Mouse (Mus musculus): ENCODE data around the gene Samd1. TPM values are rescaled to one million over a fixed set of nuclear protein-coding genes. Genes with fewer than 3 reads are reported as not detected.
"Not testable (repeated sequence)": the region's sequence is repeated elsewhere in the genome, so short reads cannot be mapped to it uniquely, and the experiment has no call there.

The Samd1 gene
- total RNA-seq, 2 experiments from 2014 or later: 27.3 to 33.1 TPM

DNA sequence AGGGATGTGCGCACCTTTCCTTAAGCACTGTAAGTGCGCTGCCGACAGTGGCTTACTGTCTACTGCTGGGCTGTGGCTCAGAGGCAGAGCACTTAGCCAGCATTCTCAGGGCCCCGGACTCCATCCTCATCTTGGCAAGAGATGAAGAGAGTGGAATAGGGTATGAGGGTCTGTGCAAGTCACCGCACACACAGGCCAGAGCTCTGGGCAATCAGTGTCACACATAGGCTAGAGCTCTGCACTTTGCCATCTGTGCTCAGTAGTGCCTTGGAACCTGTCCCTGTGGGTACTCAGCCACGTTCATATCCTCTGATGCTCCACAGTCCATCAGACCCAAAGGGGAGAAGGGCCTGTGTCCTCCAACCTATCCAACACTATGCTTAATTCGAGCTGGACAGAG lies 15.9 kb upstream of the Samd1 start:
- intact Hi-C loops (cut with DNase I): no loop called here
- no peak for DNase-seq

DNA sequence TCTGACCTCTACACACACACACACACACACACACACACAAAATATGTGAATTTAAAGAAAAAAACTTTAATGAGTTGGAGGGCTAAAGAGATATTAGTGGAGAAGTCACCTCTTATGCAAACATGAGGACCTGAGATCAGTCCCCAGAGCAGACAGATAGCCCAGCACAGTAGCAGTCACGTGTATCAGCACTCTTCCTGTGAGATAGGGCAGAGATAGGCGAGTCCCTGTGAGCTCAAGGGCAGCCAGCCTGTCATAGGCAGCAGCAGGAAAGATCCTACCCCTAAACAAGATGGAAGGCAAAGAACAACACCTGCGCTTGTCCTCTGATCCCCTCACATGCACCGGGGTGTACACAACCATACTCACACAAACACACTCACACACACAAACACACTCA lies 15.0 kb upstream of the Samd1 start:
- no peak for DNase-seq

DNA sequence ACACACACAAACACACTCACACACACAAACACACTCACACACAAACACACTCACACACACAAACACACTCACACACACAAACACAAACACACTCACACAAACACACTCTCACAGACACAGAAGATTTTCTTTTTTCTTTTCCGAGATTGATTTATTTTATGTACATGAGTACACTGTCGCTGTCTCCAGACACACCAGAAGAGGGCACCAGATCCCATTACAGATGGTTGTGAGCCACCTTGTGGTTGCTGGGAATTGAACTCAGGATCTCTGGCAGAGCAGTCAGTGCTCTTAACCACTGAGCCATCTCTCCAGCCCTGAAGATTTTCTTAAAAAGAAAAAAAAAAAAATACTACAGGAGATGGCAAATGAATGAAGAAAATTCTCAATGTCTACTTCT lies 14.2 kb upstream of the Samd1 start:
- DNase-seq; intact Hi-C loops (cut with DNase I): not testable (repeated sequence)

More for the DNA sequence above, 15.0 kb upstream of the Samd1 start:
- intact Hi-C loops (cut with DNase I): no loop called here

DNA sequence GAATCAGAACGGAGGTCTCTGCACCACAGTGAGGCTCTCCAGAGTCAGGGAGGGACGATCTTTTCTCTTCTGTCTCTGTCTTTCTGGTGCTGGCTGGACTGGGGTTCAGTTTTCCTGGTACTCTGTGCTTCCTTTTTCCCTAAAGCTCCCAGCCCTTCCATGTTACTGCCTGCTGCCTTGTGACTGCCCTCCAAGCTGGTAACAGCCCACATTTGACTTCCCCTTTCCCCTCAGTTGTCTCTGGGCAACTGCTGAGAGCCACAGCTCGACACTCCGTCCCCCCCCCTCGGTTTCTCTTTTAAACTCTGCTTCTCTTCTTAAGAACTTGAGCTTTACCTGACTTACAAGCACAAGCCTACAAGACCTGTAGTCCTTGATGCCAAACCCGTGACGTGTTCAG lies 8.2 kb upstream of the Samd1 start:
- intact Hi-C loops (cut with DNase I): no loop called here
- DNase-seq: no peak

DNA sequence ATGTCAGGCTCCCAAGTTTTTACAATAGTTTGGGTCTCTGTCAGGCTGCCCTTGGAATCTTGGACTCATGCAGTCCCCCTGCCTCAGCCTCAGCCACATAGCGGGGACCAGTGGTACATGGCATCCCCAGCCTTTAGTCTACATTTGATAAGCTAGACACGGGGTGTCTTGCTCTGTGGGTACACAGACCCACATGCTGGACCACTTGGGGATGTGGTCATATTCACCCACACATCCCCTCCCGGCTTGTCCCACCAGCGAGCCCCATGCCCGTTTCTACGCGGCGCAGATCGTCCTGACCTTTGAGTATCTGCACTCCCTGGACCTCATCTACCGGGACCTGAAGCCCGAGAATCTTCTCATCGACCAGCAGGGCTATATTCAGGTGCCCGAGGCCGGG lies 7.3 kb upstream of the Samd1 start:
- intact Hi-C loops (cut with DNase I): no loop called here
- DNase-seq: no peak

DNA sequence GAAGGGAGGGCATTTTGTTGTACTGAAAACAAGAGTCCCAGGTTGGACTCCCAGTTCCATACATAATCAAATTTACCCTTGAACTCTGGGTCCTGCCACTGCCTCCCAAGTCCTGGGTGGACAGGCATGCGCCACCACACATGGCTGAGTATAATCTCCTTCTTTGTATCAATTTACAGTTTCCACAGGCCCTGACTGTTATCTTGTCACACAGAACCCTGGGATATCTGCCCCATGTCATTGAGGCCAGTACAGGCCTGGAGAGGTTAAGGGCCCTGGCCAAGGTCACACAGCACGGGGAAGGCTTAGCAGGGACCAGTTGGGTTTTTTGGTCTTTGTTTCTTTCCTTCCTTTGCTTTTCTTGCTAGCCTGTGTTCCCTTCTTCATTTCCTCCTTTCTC lies 5.0 kb upstream of the Samd1 start:
- no peak for DNase-seq
- intact Hi-C loops (cut with DNase I): no loop called here

DNA sequence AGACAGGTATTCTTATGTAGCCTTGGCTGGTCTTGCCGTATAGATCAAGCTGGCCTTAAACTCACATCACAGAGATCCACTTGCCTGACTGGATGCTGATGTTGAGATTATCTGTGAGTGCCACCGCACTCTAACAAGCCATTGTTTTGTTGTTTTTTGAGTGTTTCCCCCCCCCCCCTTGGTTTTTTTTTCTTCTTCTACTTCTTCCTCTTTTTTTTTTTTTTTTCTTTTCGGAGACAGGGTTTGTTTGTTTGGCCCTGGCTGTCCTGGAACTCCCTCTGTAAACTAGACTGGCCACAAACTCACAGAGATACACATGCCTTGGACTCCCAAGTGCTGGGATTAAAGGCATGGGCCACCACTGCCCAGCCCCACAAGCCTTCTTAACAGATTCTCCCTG lies 3.4 kb upstream of the Samd1 start:
- intact Hi-C loops (cut with DNase I): loop anchor here (1.0 kb wide), 1 partner anchor 10 kb away; no protein-coding TSS in a partner anchor
- DNase-seq: no peak

DNA sequence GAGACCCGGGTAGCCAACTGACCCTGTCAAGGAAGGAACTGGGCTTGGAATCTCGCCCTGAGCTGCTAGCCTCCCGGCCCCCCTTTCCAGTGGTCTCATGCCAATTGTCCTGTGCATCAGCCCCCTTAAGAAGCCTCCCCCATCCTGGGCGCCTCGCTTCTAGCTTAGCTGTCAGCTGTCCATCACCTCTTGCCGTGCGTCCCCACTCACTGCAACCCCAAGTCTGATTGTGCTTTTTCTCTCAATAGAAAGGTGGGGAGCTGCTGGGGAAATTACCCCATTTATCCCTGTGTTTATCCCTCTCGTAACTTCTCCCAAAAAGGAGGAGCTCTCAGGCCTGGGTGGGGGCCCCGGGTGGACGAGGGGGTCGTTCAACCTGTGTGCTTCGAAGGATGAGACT lies 1.5 kb upstream of the Samd1 start:
- intact Hi-C loops (cut with DNase I): loop anchor here (5.0 kb wide), 2 partner anchors 39 to 99 kb away; partner anchors contain the start of genes Asf1b and Gm10644
- peak in 1 of 2 experiments; percentile 30 for DNase-seq

DNA sequence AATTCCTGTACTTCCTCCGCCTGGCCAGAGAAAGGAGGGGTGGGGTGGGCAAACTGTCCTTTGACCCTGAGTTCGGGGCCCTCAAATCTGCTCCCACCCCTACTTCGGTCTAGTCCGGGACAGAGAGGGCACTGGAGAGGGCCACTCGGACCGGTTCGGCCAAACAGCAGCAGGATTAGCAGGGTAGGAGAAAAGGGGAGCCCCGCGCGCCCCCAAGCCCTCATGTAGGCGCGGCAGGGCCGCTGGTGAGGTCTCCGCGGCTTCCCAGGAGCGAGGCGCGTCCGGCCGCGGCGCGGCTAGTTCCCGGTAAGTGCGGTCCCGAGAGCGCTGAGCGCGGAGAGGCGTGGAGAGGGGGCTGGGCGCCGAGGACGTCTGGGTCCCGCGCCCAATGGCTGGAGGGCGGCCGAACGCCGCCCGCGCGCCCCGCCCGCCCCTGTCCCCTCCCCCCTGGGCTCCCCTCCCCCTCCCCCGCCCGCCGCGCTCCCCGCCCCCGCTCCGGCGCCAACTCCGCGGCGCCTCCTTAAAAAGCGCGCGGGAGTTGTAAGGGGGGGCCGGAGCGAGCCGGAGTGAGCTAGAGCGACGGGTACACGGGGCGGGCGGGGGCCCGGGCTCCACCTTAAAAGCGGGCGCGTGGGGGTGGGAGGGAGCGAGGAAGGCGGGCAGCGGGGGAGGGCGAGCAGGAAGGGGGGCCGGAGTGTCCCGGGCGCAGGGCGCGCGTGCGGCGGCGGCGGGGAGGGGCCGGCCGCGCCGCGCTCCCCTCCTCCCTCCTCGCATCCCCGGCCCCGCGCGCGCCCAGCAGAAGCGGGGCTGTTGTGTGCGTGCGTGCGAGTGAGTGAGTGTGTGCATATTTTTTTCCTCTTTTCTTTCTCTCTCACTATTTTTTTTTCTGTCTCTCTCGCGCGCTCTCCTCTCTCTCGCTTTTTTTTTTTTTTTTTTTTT lies 636 bp upstream of the Samd1 start:
- peak; percentile 87 to 91 for DNase-seq
- intact Hi-C loops (cut with DNase I): loop anchor here (5.0 kb wide), 2 partner anchors 40 to 100 kb away; partner anchors contain the start of genes Asf1b and Gm10644

DNA sequence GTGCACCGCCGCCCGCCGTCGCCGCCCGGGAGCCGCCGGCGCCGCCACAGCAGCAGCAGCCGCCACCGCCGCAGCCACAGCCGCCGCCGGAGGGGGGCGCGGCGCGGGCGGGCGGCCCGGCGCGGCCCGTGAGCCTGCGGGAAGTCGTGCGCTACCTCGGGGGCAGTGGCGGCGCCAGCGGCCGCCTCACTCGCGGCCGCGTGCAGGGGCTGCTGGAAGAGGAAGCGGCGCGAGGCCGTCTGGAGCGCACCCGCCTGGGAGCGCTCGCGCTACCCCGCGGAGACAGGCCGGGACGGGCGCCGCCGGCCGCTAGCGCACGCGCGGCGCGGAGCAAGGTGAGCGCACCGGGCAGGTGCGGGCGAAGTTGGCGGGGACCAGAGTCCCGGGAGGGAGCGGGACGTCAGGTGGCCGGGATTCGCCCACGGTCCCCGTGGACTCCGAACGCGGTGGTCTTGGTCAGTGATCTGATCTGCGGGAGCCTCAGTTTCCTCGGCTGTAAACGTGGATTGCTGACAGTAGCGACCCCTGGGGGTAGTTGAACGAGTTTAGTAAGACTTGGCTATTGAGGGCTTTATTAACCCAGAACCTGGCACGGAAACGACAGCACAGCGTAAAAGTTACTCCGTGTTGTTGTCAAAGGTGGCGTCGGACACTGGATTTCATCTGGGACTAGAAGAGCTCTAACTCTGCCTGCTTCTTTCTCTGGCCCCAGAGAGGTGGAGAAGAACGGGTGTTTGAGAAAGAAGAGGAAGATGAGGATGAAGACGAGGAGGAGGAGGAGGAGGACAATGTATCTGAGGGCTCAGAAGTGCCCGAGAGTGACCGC lies 972 bp downstream of the Samd1 start:
- intact Hi-C loops (cut with DNase I): loop anchor here (5.0 kb wide), 2 partner anchors 41 to 101 kb away; partner anchors contain the start of genes Asf1b and Gm10644
- peak; percentile 57 to 63 for DNase-seq

DNA sequence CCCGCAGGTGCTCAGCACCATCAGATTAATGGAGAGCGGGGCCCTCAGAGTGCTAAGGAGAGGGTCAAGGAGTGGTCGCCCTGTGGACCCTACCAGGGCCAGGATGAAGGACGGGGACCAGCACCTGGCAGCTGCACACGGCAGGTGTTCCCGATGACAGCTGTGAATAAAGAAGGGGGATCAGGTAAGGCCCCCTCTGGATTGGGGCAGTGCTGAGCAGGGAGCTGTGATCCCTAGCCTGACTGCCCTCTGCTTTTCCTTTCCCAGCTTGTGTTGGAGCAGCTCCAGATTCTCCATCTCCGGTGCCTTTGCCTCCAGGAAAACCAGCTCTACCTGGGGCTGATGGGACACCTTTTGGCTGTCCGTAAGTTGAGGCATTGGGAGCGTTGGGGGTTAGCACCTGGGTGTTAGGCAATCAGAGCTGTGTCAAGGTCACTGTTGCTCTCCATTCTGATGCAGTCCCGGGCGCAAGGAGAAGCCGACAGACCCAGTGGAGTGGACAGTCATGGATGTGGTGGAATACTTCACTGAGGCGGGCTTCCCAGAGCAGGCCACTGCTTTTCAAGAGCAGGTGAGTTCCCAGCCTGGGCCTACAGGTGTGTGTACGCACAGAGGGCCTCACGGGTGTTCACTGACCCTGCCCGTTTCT lies 1.7 kb downstream of the Samd1 start:
- intact Hi-C loops (cut with DNase I): loop anchor here (5.0 kb wide), 2 partner anchors 42 to 102 kb away; partner anchors contain the start of genes Asf1b and Gm10644
- DNase-seq: no peak

DNA sequence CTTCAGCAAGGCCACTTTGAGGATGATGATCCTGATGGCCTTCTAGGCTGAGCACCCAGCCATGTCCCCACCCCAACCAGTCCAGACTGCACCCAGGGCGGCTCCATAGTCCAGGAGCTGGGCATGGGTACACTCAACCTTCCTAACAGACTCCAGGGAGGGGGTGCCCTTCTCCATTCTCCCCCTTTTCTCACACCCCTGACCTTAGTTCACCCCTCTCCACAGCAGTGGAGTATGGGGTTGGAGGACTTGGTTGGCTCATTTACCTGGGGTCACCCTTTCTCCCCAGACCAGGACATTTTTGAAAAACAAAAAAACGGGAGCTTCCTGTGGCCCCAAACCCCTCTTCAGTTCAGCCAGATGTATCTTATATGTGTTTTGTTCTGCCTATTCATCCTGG lies 2.4 kb downstream of the Samd1 start:
- intact Hi-C loops (cut with DNase I): loop anchor here (5.0 kb wide), 2 partner anchors 43 to 103 kb away; partner anchors contain the start of genes Asf1b and Gm10644
- no peak for DNase-seq

DNA sequence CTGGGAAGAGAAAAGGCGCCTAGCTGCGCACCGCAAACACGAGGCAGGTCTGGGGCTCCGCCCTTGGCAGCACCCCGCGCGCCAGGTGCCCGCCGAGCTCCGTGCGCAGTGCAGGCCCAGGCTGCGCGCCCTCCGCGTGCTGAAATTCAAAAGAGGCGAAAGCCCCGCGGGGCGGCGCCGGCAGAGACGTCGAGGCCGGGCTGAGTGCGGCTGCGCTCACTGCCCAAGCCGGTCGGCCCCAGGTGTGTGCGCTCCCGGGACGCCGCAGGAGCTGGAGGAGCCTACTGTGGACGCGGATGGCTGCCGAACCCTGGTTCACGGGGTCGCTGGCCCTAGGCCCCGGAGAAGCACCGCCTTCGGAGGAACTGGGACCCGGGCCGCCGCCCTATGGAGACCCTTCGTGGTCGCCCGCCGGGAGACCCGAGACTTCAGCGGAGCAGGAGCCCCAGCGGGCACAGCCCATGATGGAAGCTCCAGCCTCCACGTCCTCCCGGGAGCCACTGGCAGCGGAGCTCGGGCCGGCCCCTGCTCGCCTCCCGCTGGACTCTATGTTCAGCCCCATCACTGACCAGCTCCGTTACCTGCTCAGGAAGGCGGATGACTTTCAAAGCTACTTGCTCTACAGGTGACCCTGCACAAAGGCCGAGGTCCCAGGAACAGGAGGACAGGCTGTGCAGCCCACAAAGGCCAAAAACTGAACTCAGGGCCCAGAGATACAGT lies 4.0 kb downstream of the Samd1 start, which contains the start of gene 1700067K01Rik:
Gene 1700067K01Rik, plus strand, starts transcription at position 222 of the 720 bp plus-strand sequence.
- no peak for DNase-seq
- intact Hi-C loops (cut with DNase I): no loop called here

DNA sequence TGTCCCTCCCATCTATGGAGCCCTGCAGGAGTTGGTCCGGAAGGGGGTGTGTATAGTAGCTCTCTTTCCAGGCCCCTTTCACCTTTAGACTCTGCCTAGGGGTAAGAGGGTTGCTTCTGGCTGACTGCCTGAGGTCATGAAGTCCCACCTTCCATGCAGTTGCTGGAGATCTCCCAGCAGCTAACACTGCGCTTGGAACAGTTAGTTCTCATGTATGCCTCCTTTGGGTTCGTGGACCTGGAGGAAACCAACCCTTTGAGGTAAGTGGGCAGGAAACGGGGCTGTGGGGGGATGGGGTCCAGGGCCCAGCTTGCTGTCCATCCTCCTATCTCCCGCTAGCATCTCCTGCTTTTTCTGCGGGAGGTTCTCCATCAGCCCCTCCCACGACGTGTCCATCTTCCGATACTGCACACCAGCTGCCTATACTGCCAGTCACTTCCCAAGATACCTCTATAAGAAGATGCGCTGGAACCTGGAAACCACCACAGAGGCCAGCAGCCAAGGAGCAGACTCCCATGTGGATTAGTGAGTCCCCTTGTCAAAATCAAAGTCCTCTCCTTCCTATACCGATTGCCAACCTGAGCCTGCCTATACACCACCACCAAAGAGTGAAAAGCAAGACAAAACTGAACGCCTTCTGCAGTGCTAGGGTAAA lies 5.6 kb downstream of the Samd1 start:
- intact Hi-C loops (cut with DNase I): no loop called here
- DNase-seq: no peak

DNA sequence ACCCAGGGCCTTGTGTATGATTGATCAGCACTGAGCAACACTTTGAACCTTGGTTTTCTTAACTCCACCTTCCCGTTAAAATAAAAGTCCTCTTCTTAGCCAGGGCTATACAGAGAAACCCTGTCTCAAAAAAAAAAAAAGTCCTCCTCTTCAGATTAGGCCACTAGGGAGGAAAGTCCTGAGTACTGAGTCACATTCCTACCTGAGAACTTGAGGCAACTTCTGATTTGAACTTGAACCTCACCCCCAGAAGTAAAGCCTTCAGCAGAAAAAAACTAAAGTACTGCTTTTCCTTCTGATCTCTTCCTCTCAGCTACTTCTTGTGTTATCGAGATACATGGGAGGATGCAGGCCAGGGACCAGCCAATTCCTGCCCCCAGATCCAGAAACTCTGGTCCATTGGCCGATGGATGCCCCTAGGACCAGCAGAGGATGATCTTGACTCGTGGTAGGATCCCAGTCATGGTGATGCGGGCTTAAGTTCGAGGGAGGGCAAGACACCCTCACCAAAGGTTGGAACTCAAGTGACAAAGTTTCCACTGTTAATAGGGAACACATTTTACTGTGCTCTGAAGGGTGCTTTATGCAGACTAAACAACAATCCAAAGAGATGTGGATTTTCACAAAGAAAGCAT lies 6.3 kb downstream of the Samd1 start:
- DNase-seq: no peak
- intact Hi-C loops (cut with DNase I): loop anchor here (2.0 kb wide), 1 partner anchor 63 kb away; the partner anchor contains the start of gene Rfx1

DNA sequence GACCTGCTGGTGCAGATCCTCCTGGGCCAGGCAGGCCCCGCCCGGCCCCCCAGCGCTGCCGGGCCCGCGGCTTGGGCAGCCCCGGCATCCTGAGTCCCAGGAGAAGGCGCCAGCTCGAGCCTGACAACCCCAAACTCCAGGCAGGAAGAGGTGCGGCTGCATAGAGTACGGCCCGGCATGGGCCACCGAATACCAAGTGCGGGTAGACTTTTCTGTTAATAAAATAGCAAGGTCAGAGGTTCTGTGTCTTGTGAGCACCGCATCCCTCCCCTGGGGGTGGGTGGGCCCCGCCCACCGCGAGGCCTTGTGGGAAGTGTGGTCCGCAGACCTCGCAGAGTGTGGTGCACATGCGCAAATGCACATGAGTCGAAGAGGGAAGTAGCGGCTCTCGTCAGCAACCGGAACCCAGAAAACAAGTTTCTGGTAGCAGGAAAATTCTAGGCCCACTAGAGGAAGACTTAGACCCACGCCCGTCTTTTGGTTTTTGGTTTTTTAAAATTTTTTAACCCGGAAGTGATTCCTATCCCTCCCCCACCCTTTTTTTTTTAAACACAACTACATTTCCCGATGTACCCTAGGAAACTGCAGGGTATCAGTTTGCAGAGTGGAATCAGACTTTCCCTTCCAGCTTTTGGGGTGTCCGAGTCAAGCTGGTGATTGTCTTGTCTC lies 7.2 kb downstream of the Samd1 start:
- intact Hi-C loops (cut with DNase I): loop anchor here (2.0 kb wide), 1 partner anchor 62 kb away; the partner anchor contains the start of gene Rfx1
- peak; percentile 93 to 94 for DNase-seq

DNA sequence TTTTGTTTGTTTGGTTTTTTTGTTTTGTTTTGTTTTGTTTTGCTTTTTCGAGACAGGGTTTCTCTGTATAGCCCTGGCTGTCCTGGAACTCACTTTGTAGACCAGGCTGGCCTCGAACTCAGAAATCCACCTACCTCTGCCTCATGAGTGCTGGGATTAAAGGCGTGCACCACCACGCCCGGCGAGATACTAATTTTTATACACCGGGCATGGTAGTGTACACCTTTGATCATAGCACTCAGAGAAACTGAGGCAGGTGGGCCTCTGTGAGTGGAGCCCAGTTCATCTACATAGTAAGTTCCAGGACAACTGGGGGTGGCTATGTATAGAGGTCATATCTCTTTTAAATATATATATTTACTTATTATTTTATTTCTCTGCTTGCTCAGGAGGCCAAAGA lies 8.0 kb downstream of the Samd1 start:
- not testable (repeated sequence) for DNase-seq
- intact Hi-C loops (cut with DNase I): loop anchor here (2.0 kb wide), 1 partner anchor 61 kb away; the partner anchor contains the start of gene Rfx1

DNA sequence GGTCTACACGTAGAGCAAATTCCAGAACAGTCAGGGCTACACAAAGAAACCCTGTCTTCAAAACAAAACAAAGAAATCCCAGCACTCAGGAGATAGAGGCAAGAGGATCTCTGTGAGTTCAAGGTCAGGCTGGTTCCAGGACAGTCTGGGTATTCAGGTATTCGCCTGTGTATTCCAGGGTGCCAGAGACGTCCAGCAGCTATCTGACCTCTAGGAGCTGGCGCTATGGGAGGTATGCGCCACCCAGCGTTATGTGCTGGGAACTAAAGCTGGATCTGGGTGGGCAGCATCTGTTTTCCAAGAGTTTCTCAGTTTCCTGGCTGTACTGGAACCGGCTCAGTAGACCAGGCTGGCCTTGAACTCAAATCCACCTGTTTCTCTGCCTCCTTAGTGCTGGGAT lies 10.9 kb downstream of the Samd1 start:
- intact Hi-C loops (cut with DNase I): no loop called here
- DNase-seq: no peak
